Comparison of ENCODE assay signal across 21 mouse cellular contexts in the genomic region with DNA sequence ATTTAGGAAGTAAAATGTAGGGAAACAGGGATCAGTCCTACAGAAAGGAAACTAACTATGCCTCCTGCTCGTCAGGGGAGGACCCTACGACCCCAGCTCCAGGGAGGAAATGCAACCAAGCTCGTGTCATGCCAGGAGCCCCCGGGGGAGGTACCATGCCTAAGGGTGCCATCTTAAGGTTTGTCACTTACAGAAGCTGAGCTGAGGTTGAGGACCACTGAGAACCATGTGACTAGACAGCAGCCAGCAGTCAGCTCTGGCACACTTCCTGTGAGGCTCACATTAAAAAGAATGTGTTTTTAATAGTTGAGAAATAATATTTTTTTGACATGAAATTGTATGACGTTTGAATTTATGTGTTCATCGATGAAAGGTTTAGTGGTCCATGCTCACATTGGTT.
DNase-seq lines count a peak whose midpoint lies in the region; ATAC-seq and TF ChIP-seq lines count a peak whose summit lies in the region.
"Had no signal": no experiment of that assay in that cellular context is flagged by ENCODE, and none has a peak within 500 bp of the region (broad histone marks: within the 10 kb centered on the region; RNA-seq: fewer than 3 reads in every experiment).

No protein-coding gene starts in this region.

- TF ChIP-seq CTCF in intestine, postnatal 0 days (IDR thresholded peaks at IDR 0.05; ENCODE audit: low read depth): no peak

- no peak overlapping the region for H3K4me2 ChIP-seq in intestine, postnatal 0 days (replicated peaks; ENCODE audit: low read depth)
- H3K4me2 ChIP-seq: embryonic facial prominence, embryonic 13.5 days; forebrain, embryonic 12.5 days; heart, embryonic 13.5 days; hindbrain, embryonic 13.5 days had no signal

- no peak overlapping the region for H3K4me3 ChIP-seq in intestine, postnatal 0 days (ENCODE audit: low read depth, low read length)
- H3K4me3 ChIP-seq: embryonic facial prominence, embryonic 13.5 days; forebrain, embryonic 12.5 days; heart, embryonic 13.5 days; hindbrain, embryonic 13.5 days had no signal

- no peak overlapping the region for H3K27ac ChIP-seq in intestine, postnatal 0 days (ENCODE audit: low read depth, low read length)
- H3K27ac ChIP-seq: embryonic facial prominence, embryonic 13.5 days; forebrain, embryonic 12.5 days; heart, embryonic 13.5 days; hindbrain, embryonic 13.5 days had no signal

- no peak overlapping the region for H3K9ac ChIP-seq in intestine, postnatal 0 days (ENCODE audit: low read depth, low read length)
- H3K9ac ChIP-seq: embryonic facial prominence, embryonic 13.5 days; forebrain, embryonic 12.5 days; heart, embryonic 13.5 days; hindbrain, embryonic 13.5 days had no signal

- no peaks in the 10 kb centered on the region for H3K9me3 ChIP-seq in intestine, postnatal 0 days (ENCODE audit: control insufficient read depth)
- H3K9me3 ChIP-seq: embryonic facial prominence, embryonic 13.5 days; forebrain, embryonic 12.5 days; heart, embryonic 13.5 days; hindbrain, embryonic 13.5 days had no signal

- H3K27me3 ChIP-seq in intestine, postnatal 0 days (replicated peaks; ENCODE audit: control insufficient read depth, insufficient read depth, low read length): no peaks in the 10 kb centered on the region
- H3K27me3 ChIP-seq: CH12.LX; embryonic facial prominence, embryonic 13.5 days; forebrain, embryonic 12.5 days; heart, embryonic 13.5 days; hindbrain, embryonic 13.5 days had no signal

- ATAC-seq in granulocyte monocyte progenitor cell, adult 5-6 weeks (replicated peaks; ENCODE audit: poor library complexity, severe bottlenecking): 0 out of 2 replicates have a peak, but pooled peaks have one; percentile 21
- no peak for ATAC-seq in intestine, postnatal 0 days
- ATAC-seq: forebrain, embryonic 16.5 days; Patski had no signal

- DNase-seq in CD4-positive helper T cell, adult 2 months (ENCODE audit: low read depth, low spot score): peak; percentile 44
- peak; percentile 70 for DNase-seq in CD4-positive, CD25-positive, alpha-beta regulatory T cell, adult 2 months (ENCODE audit: low read depth, low spot score)
- peak; percentile 57 for DNase-seq in naive thymus-derived CD4-positive, alpha-beta T cell, adult 2 months (ENCODE audit: low read depth)
- no peak for DNase-seq in cerebellum, adult 11 months
- no peak for DNase-seq in heart, postnatal 4 days
- DNase-seq: adrenal gland, adult 8-10 months; adrenal gland, postnatal 36 days; cerebellum, adult 11-12 months; cerebellum, adult 9-10 months; cerebellum, postnatal 25 days; gastrocnemius, postnatal 14 days; kidney, adult 18-20 months had no signal

- 70% methylated on average over 6 of the region's 6 CpGs for WGBS in intestine, postnatal 0 days

- H3K4me1 ChIP-seq in intestine, postnatal 0 days (replicated peaks; ENCODE audit: control insufficient read depth, insufficient read depth, low read length): peaks cover 4% of the 10 kb centered on the region

- no peaks in the 10 kb centered on the region for H3K36me3 ChIP-seq in intestine, postnatal 0 days (ENCODE audit: control insufficient read depth, insufficient read depth)
- H3K36me3 ChIP-seq: embryonic facial prominence, embryonic 13.5 days; forebrain, embryonic 12.5 days; heart, embryonic 13.5 days; hindbrain, embryonic 13.5 days had no signal

Comparison
In these comparisons a context has a peak if more than half of its experiments do, and no peak if none do; other contexts are left out.
1. DNase-seq: peak in CD4-positive helper T cell, adult 2 months (single experiment), CD4-positive, CD25-positive, alpha-beta regulatory T cell, adult 2 months (single experiment) and naive thymus-derived CD4-positive, alpha-beta T cell, adult 2 months (single experiment); none in cerebellum, adult 11 months (single experiment) and heart, postnatal 4 days (single experiment).